Mouse (Mus musculus): ENCODE data around the gene Ptprb. TPM values are rescaled to one million over a fixed set of nuclear protein-coding genes. Genes with fewer than 3 reads are reported as not detected.

Gene Ptprb
- polyA plus RNA-seq, 1 experiment, result 16.3 TPM

DNA sequence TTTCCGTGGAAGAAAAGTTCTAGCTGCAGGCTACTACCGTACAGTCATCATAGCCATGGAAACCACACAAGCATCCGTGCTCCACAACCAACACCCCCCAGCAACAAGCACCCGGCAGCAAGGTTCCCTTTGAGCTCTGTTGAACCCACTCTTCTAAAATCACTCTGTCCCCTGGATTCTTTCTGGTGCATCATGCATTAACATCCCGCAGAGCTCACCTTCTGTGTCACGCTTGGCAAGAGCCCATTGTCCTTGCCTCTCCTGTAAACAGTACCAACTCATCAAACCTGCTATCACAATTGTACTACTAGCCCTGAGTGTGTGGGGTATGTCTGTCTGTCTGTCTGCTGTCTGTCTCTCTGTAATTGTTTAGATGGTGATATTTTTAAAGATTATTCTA is 98.8 kb downstream of the Ptprb start:
- DNase-seq (ENCODE audit: low read depth), result no peak

DNA sequence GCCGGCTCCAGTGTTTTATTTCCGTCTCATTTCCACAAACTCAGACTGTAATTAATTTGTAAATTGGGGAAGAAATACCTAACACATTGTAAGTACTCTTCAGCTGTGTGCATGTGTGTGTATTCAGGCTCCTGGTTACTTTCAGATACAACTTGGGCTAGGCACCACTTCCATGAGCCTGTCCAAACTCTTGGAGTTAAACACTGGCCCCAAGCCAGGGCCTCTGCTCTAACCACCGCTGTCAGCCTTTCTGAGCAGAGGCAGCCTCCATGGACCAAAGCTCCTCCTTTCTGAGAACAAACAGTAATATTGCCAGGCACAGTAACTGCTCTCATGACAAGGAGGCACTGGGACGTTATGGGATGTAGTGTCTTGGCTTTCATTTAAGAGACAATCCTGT is 101.5 kb downstream of the Ptprb start:
- no peak for DNase-seq (ENCODE audit: low read depth)

DNA sequence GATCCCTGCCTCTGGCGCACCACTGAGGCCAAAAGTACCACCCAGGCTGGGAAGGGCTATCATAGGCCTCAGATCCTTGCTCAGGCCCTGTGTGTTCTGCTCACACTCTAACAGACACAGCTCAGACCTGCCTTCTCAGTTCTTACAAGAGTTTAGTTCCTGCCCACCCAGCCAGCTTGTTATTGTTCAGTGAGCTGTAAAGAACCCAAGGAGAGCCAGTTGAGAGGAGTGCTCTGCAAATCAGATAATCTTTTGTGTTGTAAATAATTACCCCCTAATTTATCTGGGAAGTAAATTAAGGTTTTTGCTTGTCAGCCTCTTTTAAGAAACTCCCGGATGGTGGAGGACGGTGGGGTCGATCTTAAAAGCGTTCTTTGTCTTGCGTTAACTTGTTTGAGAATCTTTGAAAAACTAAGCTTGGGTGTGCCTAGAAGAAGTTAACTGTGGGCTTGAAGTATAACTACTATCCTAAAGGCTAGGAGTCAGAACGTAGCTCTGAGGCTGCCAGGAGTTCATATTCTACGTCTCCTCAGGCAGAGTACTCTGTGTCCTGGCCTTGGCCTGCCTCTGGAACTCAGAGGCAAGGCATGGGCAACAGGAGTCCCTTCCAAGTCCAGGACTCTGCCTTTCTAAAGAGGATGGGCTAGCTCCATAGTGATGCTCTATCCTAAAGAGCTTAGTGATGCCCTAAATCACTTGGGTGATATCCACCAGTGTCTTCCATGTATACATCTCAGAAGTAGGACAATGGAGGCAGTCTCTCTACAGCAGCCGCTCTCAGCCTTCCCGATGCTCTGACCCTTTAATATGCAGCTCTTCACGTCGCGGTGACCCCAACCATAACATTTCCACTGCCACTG is 107.7 kb downstream of the Ptprb start:
- no peak for DNase-seq (ENCODE audit: low read depth)

DNA sequence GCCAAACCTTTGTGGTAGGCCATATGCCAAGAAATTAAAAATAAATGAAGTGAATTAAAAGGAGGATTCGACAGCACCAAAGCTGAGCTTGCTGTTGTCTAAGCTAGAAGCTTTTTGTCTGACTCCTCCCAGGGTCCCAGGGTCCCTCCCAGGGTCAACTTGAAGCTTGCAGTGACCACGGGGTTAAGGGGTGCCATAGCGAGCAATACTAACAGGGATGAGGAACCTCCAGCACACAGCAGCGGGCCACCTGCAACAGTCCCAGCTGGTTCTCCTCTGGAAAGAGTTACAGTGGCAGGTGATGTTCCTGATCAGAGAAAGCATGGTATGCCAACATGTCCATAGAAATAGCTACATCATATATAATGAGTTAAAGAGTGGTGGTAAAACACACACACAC is 109.1 kb downstream of the Ptprb start:
- DNase-seq (ENCODE audit: low read depth), result no peak

GRCm38 (mm10) chr10:116386391-116386885 is 111.1 kb downstream of the Ptprb start:
- DNase-seq (ENCODE audit: low read depth), result no peak

- DNase-seq (ENCODE audit: low read depth), result no peak
These were observed 113.5 kb downstream of the Ptprb start for GRCm38 (mm10) chr10:116388840-116389239.

GRCm38 (mm10) chr10:116393790-116394475 is 118.6 kb downstream of the Ptprb start:
- no peak for DNase-seq (ENCODE audit: low read depth)

- no peak for DNase-seq (ENCODE audit: low read depth)
These were observed 119.3 kb downstream of the Ptprb start for GRCm38 (mm10) chr10:116394585-116394984.

DNA sequence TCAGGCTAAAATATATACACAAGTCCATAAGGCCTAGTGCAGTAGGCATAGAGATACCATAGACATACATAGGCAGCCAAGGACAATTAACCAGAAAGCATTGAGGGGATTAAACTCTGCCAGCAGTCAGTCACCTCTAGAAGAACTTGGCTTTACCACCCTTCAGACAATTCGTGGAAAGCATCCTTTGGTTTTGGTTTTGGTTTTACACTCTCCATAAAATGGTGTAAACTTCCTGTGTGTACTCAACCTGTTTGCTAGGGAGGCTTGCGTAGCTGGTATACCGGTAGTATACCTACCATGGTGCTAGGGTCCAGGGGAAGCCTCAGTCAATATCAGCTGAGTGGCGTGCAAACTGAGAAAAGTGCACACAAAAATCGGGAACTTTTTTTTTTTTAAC is 121.0 kb downstream of the Ptprb start:
- no peak for DNase-seq (ENCODE audit: low read depth)

GRCm38 (mm10) chr10:116396966-116397365 is 121.6 kb downstream of the Ptprb start:
- DNase-seq (ENCODE audit: low read depth), result no peak

DNA sequence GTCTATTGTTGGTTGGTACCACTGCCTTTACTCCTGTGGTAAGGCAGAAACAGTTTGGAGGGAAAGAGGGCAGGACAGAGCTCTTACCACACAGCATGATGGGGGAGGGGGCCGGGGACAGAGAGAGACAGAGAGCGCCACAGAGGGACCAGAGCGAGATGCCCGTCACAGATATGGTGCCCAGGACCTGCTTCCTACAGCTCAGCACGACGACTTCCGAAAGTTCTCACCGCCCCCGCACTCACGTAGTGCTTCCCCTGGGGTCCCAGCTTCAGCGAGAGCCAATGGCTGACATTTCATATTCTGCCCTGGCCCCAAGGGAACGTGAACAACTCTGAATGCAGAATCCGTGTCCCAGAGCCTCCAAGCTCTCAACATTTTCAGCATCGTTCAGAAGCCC is 122.2 kb downstream of the Ptprb start:
- DNase-seq (ENCODE audit: low read depth), result no peak

DNA sequence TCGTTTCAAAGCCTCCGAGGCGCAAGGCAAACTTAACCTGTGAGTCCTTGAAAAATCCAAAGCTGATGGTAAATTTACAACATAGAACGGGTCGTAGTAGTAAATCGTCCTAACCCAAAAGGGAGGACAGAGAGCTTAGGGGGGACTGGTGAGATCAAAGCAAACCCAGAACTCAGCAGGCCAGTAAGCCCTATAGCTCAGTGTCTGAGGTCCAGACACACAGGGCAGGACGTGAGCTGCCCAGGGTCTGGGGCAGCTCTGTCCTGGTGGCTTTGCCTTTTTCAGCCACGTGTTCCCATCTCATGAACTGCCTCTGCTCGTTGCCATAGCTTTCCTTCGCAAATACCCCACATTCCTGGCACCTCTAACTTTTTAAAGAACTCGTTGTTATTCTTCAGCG is 122.7 kb downstream of the Ptprb start:
- DNase-seq (ENCODE audit: low read depth), result no peak

GRCm38 (mm10) chr10:116402742-116403425 is 127.6 kb downstream of the Ptprb start:
- no peak for DNase-seq (ENCODE audit: low read depth)

DNA sequence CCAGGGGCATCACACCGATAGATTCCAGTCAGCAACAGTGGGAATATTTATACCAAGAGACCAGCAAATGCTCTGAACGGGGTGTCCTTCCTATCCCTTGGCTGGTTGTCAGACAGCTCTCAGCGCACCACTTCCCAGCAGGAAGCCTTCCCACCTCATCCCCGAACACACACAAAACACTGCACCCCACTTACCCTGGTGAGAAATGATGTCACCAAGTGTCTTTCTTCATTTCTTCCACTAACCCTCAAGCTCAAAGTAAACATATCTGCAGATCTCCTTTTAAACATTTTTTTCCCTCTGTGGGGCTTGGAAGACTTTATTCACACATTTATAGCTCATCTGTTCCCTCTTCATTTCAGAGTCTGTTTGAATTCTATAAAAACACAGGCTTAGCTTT is 128.4 kb downstream of the Ptprb start:
- DNase-seq (ENCODE audit: low read depth), result no peak

- DNase-seq (ENCODE audit: low read depth), result no peak
These were observed 129.7 kb downstream of the Ptprb start for GRCm38 (mm10) chr10:116405011-116405410.

DNA sequence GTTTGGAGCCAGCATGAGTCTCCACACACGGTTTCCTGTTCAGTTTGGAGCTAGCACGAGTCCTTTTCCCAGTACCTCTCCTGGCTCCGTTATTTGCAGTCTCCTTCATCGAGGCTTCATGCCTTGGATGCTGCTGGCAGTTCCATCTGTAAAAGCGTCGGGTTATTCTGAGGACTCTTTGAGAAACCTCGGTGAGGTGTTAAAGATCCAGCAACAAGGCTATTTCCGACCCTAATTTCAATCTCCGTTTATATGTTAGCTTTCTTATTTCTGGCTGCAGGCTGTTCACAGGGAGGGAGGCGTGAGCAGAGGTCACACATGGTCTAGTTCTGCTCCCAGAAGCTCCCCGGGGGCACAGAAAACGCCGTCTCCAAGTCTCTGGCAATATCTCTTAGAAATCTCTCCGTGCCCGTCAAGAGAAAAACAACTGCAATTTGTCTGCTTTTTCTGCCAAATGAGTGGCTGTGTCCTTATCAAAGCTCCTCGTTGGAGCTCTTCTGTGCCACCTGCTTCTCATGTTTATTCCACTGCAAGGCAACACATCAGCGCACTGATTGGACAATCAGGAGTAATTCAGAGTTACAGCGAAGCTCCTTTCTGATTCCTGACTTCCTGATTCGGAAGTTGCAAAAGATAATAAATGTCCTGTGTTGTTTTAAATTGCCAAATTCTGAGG is 132.5 kb downstream of the Ptprb start:
- DNase-seq (ENCODE audit: low read depth), result no peak

DNA sequence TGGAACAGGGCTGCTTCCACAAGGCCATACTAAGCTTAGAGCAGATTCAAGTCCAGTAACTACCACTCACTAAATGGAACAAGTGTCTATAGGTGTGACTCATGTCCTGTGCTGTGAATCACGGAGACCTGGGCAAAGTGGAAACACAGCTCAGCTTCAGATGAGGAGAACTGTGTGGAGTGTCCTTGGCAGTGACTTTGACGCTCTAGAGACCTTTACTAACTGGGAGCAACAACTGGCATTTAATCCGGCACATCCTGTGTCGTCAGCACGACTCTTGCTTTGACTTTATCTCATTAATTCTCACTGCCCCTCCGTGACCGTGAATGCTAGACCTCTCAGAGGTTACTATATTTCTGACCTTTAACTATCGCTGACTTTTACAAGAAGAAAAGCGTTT is 135.5 kb downstream of the Ptprb start:
- DNase-seq (ENCODE audit: low read depth), result no peak

GRCm38 (mm10) chr10:116416142-116416541 is 140.8 kb downstream of the Ptprb start:
- DNase-seq (ENCODE audit: low read depth), result no peak

GRCm38 (mm10) chr10:116416726-116417125 is 141.4 kb downstream of the Ptprb start:
- DNase-seq (ENCODE audit: low read depth), result no peak

GRCm38 (mm10) chr10:116418121-116418726 is 142.9 kb downstream of the Ptprb start:
- DNase-seq (ENCODE audit: low read depth), result no peak

DNA sequence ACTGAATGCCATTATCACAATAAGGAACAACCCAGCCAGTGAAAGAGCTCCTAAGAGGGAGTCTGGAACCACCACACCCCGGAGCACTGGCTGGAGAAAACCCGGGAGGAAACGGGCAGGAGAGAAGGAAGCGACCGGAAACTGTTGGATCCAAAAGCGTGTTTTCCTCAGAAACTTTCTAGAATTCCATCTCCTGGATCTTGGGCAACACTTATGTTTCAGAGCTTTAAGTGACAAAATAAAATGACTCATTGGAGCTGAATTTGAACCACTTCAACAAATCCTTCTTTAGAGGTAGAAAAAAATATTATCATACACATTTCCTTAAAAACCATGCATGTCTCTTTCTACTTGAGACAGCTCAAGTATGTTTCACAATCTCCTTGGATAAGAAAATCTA is 145.7 kb downstream of the Ptprb start:
- no peak for DNase-seq (ENCODE audit: low read depth)
